Mouse (Mus musculus) thymus, postnatal 25 days (tissue): Measurements from ENCODE around the gene Rbbp5.

Experiments
- DNase-seq: peaks from one replicate; pipeline ENCODE4 v3.0.0; 2022

Rbbp5 gene

GRCm38 (mm10) chr1:132541824-132542599 lies 64.8 kb downstream of the Rbbp5 start:
- no peak for DNase-seq

GRCm38 (mm10) chr1:132542762-132543306 lies 65.7 kb downstream of the Rbbp5 start, which contains the start of gene Cntn2:
TSS of gene Cntn2 (minus strand) at chr1:132543256.
- no peak for DNase-seq

DNA sequence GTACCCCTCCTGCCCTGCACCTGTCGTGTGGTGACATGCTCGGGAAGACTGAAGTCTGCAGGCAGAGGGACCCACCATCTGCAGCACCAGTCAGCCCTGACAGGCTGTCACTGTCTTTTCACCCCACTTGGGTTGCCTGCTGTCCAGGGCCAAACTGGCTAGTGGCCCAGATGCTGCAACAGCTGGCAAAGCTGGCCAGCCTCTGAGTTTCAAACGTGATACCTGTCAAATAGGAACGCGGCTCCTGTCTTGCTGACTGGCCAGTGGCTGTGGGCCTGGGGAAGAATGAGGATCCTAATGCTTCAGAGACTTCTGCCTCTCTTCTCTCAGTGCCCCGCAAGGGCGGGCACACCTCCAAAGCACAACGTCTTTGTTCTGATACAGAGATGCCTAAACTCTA lies 66.6 kb downstream of the Rbbp5 start:
- no peak for DNase-seq
